Mouse (Mus musculus) midbrain, embryonic 15.5 days (tissue): ENCODE measurements around the gene Ifnk. TPM values are rescaled to one million over a fixed set of nuclear protein-coding genes. Genes with fewer than 3 reads are reported as not detected.
A peak's percentile ranks its signal among the peaks of the same experiment; 100 is the strongest.

Source experiments
- ATAC-seq: fragments of 200-750 bp; cut with Nextera tagmentation; replicated peaks from 2 replicates; pipeline ENCODE4 v1.8.0; 2017; ENCODE audit warnings: moderate TSS enrichment
- H3K27ac ChIP-seq: fragments of 300-500 bp; sonication (generic); 2 replicates; pipeline ENCODE4 v1.5.1; 2015; ENCODE audit warnings: mild to moderate bottlenecking, inconsistent platforms
- H3K27me3 ChIP-seq: fragments of 300-500 bp; sonication (generic); replicated peaks from 2 replicates; pipeline ENCODE4 v1.6.1; 2015; ENCODE audit warnings: inconsistent platforms
- H3K36me3 ChIP-seq: fragments of 300-500 bp; sonication (generic); replicated peaks from 2 replicates; pipeline ENCODE4 v1.6.1; 2015; ENCODE audit warnings: inconsistent platforms
- H3K4me1 ChIP-seq: fragments of 300-500 bp; sonication (generic); 2 replicates; pipeline ENCODE4 v1.6.1; 2015; ENCODE audit warnings: inconsistent platforms
- H3K4me2 ChIP-seq: fragments of 300-500 bp; sonication (generic); 2 replicates; pipeline ENCODE4 v1.6.1; 2015; ENCODE audit warnings: inconsistent platforms, mild to moderate bottlenecking, moderate library complexity
- H3K4me3 ChIP-seq: fragments of 300-500 bp; sonication (generic); 2 replicates; pipeline ENCODE4 v1.5.1; 2015; ENCODE audit warnings: mild to moderate bottlenecking, inconsistent platforms
- H3K9ac ChIP-seq: fragments of 300-500 bp; sonication (generic); 2 replicates; pipeline ENCODE4 v1.6.1; 2015; ENCODE audit warnings: mild to moderate bottlenecking, inconsistent platforms
- H3K9me3 ChIP-seq: fragments of 300-500 bp; sonication (generic); 2 replicates; pipeline ENCODE4 v1.6.1; 2016; ENCODE audit warnings: inconsistent platforms
- WGBS: fragments of 180-500 bp; shearing (Covaris S2); methylation state at CpG from one replicate; pipeline ENCODE4 v1.1.7; 2015; ENCODE audit warnings: mixed read lengths; 5-methylcytosine and 5-hydroxymethylcytosine counted together
- polyA plus RNA-seq: library from polyadenylated mRNA; unstranded; fragments of >200 nt; fragmentation: Nextera tagmentation; extraction: Ambion mirVana; gene quantifications from 2 replicates; pipeline ENCODE4 v1.2.1, GENCODE M21; 2015

Ifnk gene
- polyA plus RNA-seq, 1 experiment from 2014 or later, result not detected

DNA sequence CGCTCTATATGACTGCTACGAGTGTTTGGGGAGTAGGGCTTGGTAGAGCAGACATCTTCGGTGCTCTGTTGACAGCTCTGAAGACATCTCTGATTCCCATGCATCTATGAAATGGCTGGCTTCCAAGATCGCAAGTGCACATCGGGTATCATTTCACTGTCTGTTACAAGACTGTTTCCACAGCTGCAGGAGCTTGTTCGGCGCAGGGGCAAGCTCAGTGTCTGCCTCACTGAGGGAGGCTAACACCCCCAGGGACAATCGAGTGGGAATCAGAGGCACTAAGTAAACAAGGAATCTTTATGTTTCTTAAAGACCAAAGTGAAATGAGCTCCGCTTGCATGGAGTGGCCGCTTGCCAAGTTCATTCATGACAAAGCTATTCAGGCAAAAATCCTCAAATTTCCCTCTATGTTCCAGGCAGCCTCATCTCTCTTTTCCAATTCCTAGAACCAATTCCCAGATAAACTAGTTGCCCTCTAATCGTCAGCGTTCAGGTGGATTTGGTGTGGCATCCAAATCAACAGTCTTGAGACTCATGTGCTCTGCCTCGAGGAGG lies 17.8 kb downstream of the Ifnk start:
- Histone ChIP-seq H3K36me3 (no peaks in the 10 kb centered on the region), H3K27ac (no peak overlapping the region), H3K4me1 (no peaks in the 10 kb centered on the region), H3K9me3 (no peaks in the 10 kb centered on the region), H3K9ac (no peak overlapping the region), H3K4me2 (no peak overlapping the region), H3K27me3 (no peaks in the 10 kb centered on the region), H3K4me3 (no peak overlapping the region)
- 73% methylated on average over 13 of the region's 13 CpGs for WGBS
- no peak for ATAC-seq

DNA sequence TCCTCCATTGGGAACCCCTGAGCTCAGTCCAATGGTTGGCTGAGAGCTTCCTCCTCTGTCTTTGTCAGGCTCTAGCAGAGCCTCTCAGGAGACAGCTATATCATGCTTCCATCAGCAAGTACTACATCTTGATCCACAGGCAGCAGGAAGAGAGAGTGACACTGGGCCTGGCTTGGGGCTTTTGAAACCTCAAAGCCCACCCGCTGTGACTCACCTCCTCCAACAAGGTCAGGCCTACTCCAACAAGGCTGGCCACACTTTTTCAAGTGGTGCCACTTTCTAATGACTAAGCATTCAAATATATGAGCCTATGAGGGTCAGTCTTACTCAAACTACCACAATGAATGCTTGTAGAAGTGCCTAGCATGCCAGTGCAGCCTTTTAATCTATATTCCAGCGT lies 20.6 kb downstream of the Ifnk start:
- H3K4me2 ChIP-seq, result no peak overlapping the region
- no peak overlapping the region for H3K27ac ChIP-seq
- H3K9ac ChIP-seq, result no peak overlapping the region
- no peak for ATAC-seq
- WGBS, result 91% methylated on average over 2 of the region's 2 CpGs
- no peaks in the 10 kb centered on the region for H3K9me3 ChIP-seq
- no peaks in the 10 kb centered on the region for H3K36me3 ChIP-seq
- H3K4me3 ChIP-seq, result no peak overlapping the region
- H3K4me1 ChIP-seq, result no peaks in the 10 kb centered on the region
- H3K27me3 ChIP-seq, result no peaks in the 10 kb centered on the region

DNA sequence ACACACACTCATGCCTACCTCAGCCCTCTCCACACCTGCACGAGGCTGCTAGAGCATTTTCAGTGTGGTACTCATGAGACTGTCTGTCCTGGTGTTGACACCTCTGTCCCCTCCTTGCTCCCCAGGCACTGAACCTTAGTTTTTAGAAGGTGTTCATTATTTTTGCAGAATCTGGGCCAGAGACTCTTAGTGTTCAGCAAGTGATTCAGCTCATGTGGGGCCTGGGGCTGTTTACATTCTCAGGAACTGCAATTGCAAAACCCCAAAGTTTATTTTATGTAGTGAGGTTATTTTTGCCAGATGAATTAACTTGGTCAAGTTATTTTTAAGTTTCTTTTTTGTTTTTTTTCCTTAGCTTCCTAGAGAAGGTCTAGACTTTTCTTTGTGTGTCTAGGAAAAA lies 21.7 kb downstream of the Ifnk start:
- Histone ChIP-seq H3K27me3 (no peaks in the 10 kb centered on the region), H3K4me2 (no peak overlapping the region), H3K36me3 (no peaks in the 10 kb centered on the region), H3K4me1 (no peaks in the 10 kb centered on the region), H3K9ac (no peak overlapping the region), H3K4me3 (no peak overlapping the region), H3K27ac (no peak overlapping the region), H3K9me3 (no peaks in the 10 kb centered on the region)
- ATAC-seq, result no peak
- 88% methylated on average over 1 of the region's 1 CpGs for whole genome bisulfite sequencing

GRCm38 (mm10) chr4:35175566-35175965 lies 23.7 kb downstream of the Ifnk start:
- Histone ChIP-seq H3K27me3 (no peaks in the 10 kb centered on the region), H3K9me3 (no peaks in the 10 kb centered on the region), H3K4me2 (no peak overlapping the region), H3K4me1 (no peaks in the 10 kb centered on the region), H3K4me3 (no peak overlapping the region), H3K9ac (no peak overlapping the region), H3K36me3 (no peaks in the 10 kb centered on the region), H3K27ac (no peak overlapping the region)
- WGBS, result 94% methylated on average over 2 of the region's 2 CpGs
- ATAC-seq, result no peak

- ATAC-seq, result no peak
- no peaks in the 10 kb centered on the region for H3K27me3 ChIP-seq
- no peak overlapping the region for H3K4me3 ChIP-seq
- no peaks in the 10 kb centered on the region for H3K4me1 ChIP-seq
- no peaks in the 10 kb centered on the region for H3K36me3 ChIP-seq
- no peak overlapping the region for H3K9ac ChIP-seq
- H3K4me2 ChIP-seq, result no peak overlapping the region
- no peaks in the 10 kb centered on the region for H3K9me3 ChIP-seq
- H3K27ac ChIP-seq, result no peak overlapping the region
- WGBS, result 66% methylated on average over 12 of the region's 12 CpGs
These were observed 26.2 kb downstream of the Ifnk start for GRCm38 (mm10) chr4:35177926-35178645.

GRCm38 (mm10) chr4:35187617-35188326 lies 35.9 kb downstream of the Ifnk start:
- no peak overlapping the region for H3K4me3 ChIP-seq
- no peaks in the 10 kb centered on the region for H3K4me1 ChIP-seq
- H3K9me3 ChIP-seq, result no peaks in the 10 kb centered on the region
- no peak overlapping the region for H3K9ac ChIP-seq
- no peaks in the 10 kb centered on the region for H3K27me3 ChIP-seq
- no peaks in the 10 kb centered on the region; the same call in 1 of the 2 replicates for H3K36me3 ChIP-seq
- WGBS, result 90% methylated on average over 8 of the region's 8 CpGs
- no peak for ATAC-seq
- H3K4me2 ChIP-seq, result no peak overlapping the region
- H3K27ac ChIP-seq, result no peak overlapping the region

- Histone ChIP-seq H3K4me2 (no peak overlapping the region), H3K4me1 (no peaks in the 10 kb centered on the region), H3K9ac (no peak overlapping the region), H3K4me3 (no peak overlapping the region), H3K27me3 (no peaks in the 10 kb centered on the region), H3K27ac (no peak overlapping the region), H3K36me3 (no peaks in the 10 kb centered on the region; the same call in 1 of the 2 replicates), H3K9me3 (no peaks in the 10 kb centered on the region)
- no peak for ATAC-seq
- WGBS, result 70% methylated on average over 5 of the region's 5 CpGs
These were observed 37.9 kb downstream of the Ifnk start for GRCm38 (mm10) chr4:35189794-35190193.

DNA sequence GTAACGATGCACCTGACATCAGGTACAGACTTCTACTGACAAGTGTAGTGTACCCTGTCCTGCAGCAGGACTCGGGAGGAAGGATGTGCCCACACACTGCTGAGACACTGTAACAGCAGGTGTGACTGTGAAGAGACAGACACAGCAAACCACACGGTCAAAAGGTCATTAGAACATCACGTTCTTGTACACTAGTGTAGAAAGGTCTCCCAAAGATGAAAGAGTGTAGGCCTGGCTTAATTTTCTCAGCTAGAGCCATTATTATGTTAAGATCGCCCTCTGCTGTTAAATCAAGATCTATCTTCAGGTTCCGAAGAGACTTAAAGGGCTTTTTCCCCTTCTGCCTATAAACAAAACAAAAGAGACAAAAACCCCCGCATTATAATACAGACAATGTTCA lies 40.9 kb downstream of the Ifnk start:
- no peak overlapping the region for H3K4me2 ChIP-seq
- H3K36me3 ChIP-seq, result peaks cover 4% of the 10 kb centered on the region; the same call in 1 of the 2 replicates
- no peaks in the 10 kb centered on the region for H3K27me3 ChIP-seq
- ATAC-seq, result peak; percentile 56
- H3K9ac ChIP-seq, result no peak overlapping the region
- H3K4me3 ChIP-seq, result no peak overlapping the region
- no peaks in the 10 kb centered on the region for H3K4me1 ChIP-seq
- no peaks in the 10 kb centered on the region for H3K9me3 ChIP-seq
- H3K27ac ChIP-seq, result no peak overlapping the region
- WGBS, result 38% methylated on average over 7 of the region's 7 CpGs

DNA sequence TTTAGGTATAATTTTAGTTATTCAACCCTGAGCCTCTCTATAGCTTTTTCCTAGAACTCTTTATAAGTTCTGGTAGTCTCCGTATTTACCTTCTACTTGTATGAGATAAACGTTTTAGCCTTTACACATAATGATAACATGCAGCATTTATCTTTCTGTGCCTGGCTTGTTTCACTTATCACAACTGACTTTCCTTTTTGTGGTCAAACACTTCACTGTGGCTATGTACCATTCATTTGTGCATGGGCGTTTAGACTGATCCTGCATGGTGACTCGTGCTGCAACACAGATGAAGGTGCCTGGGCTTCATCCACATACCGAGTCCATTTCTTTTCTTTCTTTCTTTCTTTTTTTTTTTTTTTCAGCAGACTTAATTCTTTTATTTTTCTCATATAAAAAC lies 49.8 kb downstream of the Ifnk start:
- H3K9ac ChIP-seq, result no peak overlapping the region
- no peak overlapping the region for H3K4me3 ChIP-seq
- H3K4me2 ChIP-seq, result no peak overlapping the region
- no peak overlapping the region for H3K27ac ChIP-seq
- WGBS, result 96% methylated on average over 5 of the region's 5 CpGs
- no peaks in the 10 kb centered on the region for H3K4me1 ChIP-seq
- H3K27me3 ChIP-seq, result no peaks in the 10 kb centered on the region
- ATAC-seq, result no peak
- H3K9me3 ChIP-seq, result no peaks in the 10 kb centered on the region
- H3K36me3 ChIP-seq, result peaks cover 22% of the 10 kb centered on the region

Other genes with a start within 250 kb of the Ifnk start
- gene Mob3b, start 5.4 kb downstream of the Ifnk start, polyA plus RNA-seq, result 5.6 and 5.8 TPM in 2 replicates
- 50.4 and 51.4 TPM in 2 replicates for gene C9orf72, start 74.1 kb downstream of the Ifnk start, polyA plus RNA-seq